Mouse (Mus musculus) forebrain, embryonic 15.5 days (tissue): ENCODE results near the gene Cyb561a3. TPM values are rescaled to one million over a fixed set of nuclear protein-coding genes. Genes with fewer than 3 reads are reported as not detected.

ENCODE experiments used
- ATAC-seq: fragments of 200-750 bp; cut with Nextera tagmentation; replicated peaks from 2 replicates; pipeline ENCODE4 v1.8.0; 2017; ENCODE audit warnings: mild to moderate bottlenecking, moderate TSS enrichment, moderate library complexity
- H3K27ac ChIP-seq: fragments of 300-500 bp; sonication (generic); replicated peaks from 2 replicates; pipeline ENCODE4 v1.5.1; 2015; ENCODE audit warnings: mild to moderate bottlenecking, inconsistent platforms
- H3K27me3 ChIP-seq: fragments of 300-500 bp; sonication (generic); 2 replicates; pipeline ENCODE4 v1.6.1; 2015; ENCODE audit warnings: inconsistent platforms
- H3K36me3 ChIP-seq: fragments of 300-500 bp; sonication (generic); 2 replicates; pipeline ENCODE4 v1.6.1; 2015; ENCODE audit warnings: mild to moderate bottlenecking, inconsistent platforms
- H3K4me1 ChIP-seq: fragments of 300-500 bp; sonication (generic); 2 replicates; pipeline ENCODE4 v1.6.1; 2015; ENCODE audit warnings: inconsistent platforms
- H3K4me2 ChIP-seq: fragments of 300-500 bp; sonication (generic); replicated peaks from 2 replicates; pipeline ENCODE4 v1.6.1; 2015; ENCODE audit warnings: mild to moderate bottlenecking, inconsistent platforms
- H3K4me3 ChIP-seq: fragments of 300-500 bp; sonication (generic); 2 replicates; pipeline ENCODE4 v1.5.1; 2015; ENCODE audit warnings: mild to moderate bottlenecking, inconsistent platforms
- H3K9ac ChIP-seq: fragments of 300-500 bp; sonication (generic); replicated peaks from 2 replicates; pipeline ENCODE4 v1.6.1; 2015; ENCODE audit warnings: mild to moderate bottlenecking, inconsistent platforms
- H3K9me3 ChIP-seq: fragments of 300-500 bp; sonication (generic); 2 replicates; pipeline ENCODE4 v1.6.1; 2016; ENCODE audit warnings: inconsistent platforms
- WGBS: fragments of 180-500 bp; shearing (Covaris S2); methylation state at CpG from one replicate; pipeline ENCODE4 v1.1.7; 2015; ENCODE audit warnings: mixed read lengths; 5-methylcytosine and 5-hydroxymethylcytosine counted together
- polyA plus RNA-seq: library from polyadenylated mRNA; unstranded; fragments of >200 nt; fragmentation: Nextera tagmentation; extraction: Ambion mirVana; gene quantifications from 2 replicates; pipeline ENCODE4 v1.2.1, GENCODE M21; 2015

Cyb561a3 gene
- polyA plus RNA-seq, 1 experiment from 2014 or later: 18.8 TPM

DNA sequence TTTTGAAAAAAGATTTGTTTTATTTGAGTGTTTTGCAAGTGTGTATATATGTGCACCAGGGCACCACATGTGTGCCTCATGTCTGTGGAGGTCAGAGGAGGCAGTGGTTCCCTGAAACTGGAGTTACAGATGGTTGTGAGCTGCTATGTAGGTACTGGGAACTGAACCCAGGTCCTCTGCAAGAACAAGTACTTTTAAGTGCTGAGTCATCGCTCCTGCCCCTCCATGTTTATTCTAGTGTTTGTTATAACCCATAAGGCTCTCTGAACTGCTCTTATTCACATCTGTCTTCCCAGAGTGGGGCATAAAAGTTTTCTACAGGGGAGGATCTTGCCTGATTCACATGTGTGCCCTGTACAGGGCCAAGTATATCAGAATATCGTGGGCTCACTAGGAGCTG, 22.7 kb downstream of the Cyb561a3 start:
- H3K9me3 ChIP-seq: no peaks in the 10 kb centered on the region
- WGBS: 90% methylated on average over 2 of the region's 2 CpGs

DNA sequence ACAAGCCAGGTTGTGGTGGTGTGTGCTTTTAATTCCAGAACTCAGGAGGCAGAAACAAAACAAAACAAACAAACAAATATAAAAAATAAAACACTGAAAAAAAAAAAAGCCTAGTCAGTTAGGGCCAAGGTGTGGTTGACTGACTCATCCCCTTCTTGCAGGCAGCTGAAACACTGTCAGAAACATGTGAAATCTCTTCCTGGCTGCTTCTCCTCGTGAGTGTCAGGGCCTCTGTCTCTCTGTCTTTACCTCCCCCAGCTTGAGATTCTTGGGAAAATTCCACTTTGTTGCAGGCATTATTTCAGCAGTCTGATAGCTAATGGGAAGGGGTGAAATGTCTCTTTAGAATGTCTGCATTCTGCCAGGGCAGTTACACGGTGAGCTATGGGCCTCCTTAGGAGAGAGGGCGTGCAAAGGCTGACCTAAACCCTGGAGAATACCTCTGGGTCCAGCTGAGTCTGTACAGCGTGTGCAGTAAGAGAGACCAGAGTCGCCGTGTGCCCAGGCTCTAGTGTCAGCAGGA, 25.3 kb downstream of the Cyb561a3 start:
- no peaks in the 10 kb centered on the region for H3K9me3 ChIP-seq
- H3K4me2 ChIP-seq: peak overlapping the region; percentile 71
- H3K36me3 ChIP-seq: no peaks in the 10 kb centered on the region
- peak overlapping the region; percentile 95 for H3K27ac ChIP-seq
- peak overlapping the region; percentile 38 for H3K4me3 ChIP-seq
- peak overlapping the region; percentile 73 for H3K9ac ChIP-seq
- H3K4me1 ChIP-seq: peaks cover 36% of the 10 kb centered on the region
- 2% methylated on average over 6 of the region's 6 CpGs for WGBS
- ATAC-seq: peak; percentile 20; the same call in 1 of the 2 replicates
- H3K27me3 ChIP-seq: no peaks in the 10 kb centered on the region

More for the DNA sequence above, 22.7 kb downstream of the Cyb561a3 start:
- H3K4me1 ChIP-seq: peaks cover 21% of the 10 kb centered on the region
- no peak overlapping the region for H3K4me2 ChIP-seq
- no peak overlapping the region for H3K27ac ChIP-seq
- no peaks in the 10 kb centered on the region for H3K27me3 ChIP-seq
- peaks cover 12% of the 10 kb centered on the region; the same call in 1 of the 2 replicates for H3K36me3 ChIP-seq
- no peak overlapping the region for H3K9ac ChIP-seq
- H3K4me3 ChIP-seq: no peak overlapping the region
- no peak for ATAC-seq

DNA sequence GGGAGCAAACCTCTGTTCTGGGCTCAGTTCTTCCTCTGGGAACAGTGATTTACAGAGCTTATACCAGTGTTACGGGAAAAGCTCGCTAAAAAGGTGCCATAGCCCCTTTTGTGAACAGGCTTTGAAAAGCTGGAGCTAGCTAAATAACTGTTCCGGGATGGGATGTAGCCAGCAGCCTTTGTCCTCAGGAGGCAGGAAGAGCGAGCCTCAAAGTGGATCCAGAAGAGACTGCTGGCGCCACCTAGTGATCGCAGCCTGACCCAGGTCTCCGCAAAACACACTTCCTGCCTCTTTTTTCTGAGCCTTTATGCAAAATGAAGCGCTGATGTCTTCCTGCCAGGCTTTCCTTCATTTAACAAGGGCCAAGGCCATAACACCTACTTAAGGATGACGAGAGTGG, 25.8 kb downstream of the Cyb561a3 start:
- H3K27ac ChIP-seq: peak overlapping the region; percentile 95
- ATAC-seq: peak; percentile 73
- peak overlapping the region; percentile 71 for H3K4me2 ChIP-seq
- H3K9me3 ChIP-seq: no peaks in the 10 kb centered on the region
- WGBS: under 1% methylated on average over 9 of the region's 9 CpGs
- peaks cover 36% of the 10 kb centered on the region for H3K4me1 ChIP-seq
- peak overlapping the region; percentile 73 for H3K9ac ChIP-seq
- peak overlapping the region; percentile 38 for H3K4me3 ChIP-seq
- no peaks in the 10 kb centered on the region for H3K27me3 ChIP-seq
- H3K36me3 ChIP-seq: peaks cover 2% of the 10 kb centered on the region; the same call in 1 of the 2 replicates

- Histone ChIP-seq H3K4me3 (no peak overlapping the region), H3K9ac (no peak overlapping the region), H3K36me3 (peaks cover 13% of the 10 kb centered on the region), H3K27me3 (no peaks in the 10 kb centered on the region), H3K4me1 (peaks cover 36% of the 10 kb centered on the region), H3K9me3 (no peaks in the 10 kb centered on the region), H3K27ac (peak overlapping the region; percentile 95), H3K4me2 (no peak overlapping the region)
- 87% methylated on average over 18 of the region's 18 CpGs for WGBS
- no peak for ATAC-seq
Observed at GRCm38 (mm10) chr19:10603660-10604523, 26.9 kb downstream of the Cyb561a3 start.

DNA sequence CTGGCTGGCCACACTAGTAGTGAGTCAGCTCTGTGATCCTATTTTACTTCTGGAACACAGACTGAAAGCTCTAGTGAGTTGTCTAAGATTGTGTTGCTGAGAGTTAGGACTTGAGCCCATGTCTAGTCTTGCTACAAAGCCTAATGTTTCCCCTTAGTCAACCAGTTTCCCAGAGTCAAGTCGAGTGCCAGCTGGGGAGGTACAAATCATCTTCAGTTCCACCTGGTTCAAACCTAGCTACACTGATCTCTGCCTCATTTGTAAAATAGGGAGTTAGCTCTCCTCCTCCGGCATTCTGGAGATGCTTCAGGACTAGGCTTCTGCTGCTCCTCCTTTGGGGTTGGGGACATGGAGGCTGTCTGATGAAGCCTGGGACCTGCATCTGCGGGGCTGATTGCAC, 27.6 kb downstream of the Cyb561a3 start:
- ATAC-seq: no peak

DNA sequence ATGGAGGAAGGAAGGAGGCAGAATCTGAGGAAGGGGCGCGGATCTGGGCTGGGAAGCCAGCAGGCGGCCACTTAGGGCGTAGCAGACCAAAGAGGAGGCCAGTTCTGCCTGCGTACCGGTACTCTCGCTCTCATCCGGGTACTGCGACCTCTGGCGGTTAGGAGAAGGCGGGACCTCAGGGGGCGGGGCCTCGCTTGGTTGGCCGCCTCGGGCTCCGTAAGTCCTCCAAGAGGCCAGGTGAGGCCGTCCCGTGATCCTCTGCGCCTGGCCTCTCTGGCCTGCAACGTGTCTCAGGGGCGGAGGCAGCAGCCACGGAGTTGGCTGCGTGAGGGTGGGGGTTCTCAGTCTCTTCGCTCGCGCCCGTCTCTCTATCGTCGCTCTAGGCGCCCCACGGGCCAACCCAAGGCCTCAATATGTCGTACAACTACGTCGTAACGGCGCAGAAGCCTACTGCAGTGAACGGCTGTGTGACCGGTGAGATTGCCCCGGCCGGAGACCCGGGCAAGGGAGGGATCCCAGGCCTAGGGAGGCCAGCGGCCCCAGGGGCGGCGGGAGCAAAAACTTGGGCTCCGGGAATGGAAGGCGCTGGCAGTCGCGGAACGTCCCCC, 28.4 kb downstream of the Cyb561a3 start, which contains the start of the genes Ddb1 and Tkfc:
Gene Ddb1, plus strand, starts transcription at position 35 of the 608 bp plus-strand sequence.
Gene Tkfc, minus strand, starts transcription at position 362 of the 608 bp plus-strand sequence.
- Histone ChIP-seq H3K4me3 (peak within 1 kb of the TSS; percentile 80), H3K9me3 (no peaks in the 10 kb centered on the region), H3K4me2 (peak within 1 kb of the TSS; percentile 76), H3K27ac (peak within 1 kb of the TSS; percentile 95), H3K4me1 (peaks cover 36% of the 10 kb centered on the region), H3K9ac (peak within 1 kb of the TSS; percentile 96), H3K27me3 (no peaks in the 10 kb centered on the region), H3K36me3 (peaks cover 27% of the 10 kb centered on the region)
- ATAC-seq: peak; percentile 96
- WGBS: under 1% methylated on average over 49 of the region's 49 CpGs

More for the DNA sequence above, 27.6 kb downstream of the Cyb561a3 start:
- peak overlapping the region; percentile 80 for H3K4me3 ChIP-seq
- peak overlapping the region; percentile 95 for H3K27ac ChIP-seq
- no peaks in the 10 kb centered on the region for H3K27me3 ChIP-seq
- H3K9me3 ChIP-seq: no peaks in the 10 kb centered on the region
- 49% methylated on average over 3 of the region's 3 CpGs for WGBS
- peak overlapping the region; percentile 96 for H3K9ac ChIP-seq
- H3K36me3 ChIP-seq: peaks cover 19% of the 10 kb centered on the region
- peak overlapping the region; percentile 76 for H3K4me2 ChIP-seq
- peaks cover 36% of the 10 kb centered on the region for H3K4me1 ChIP-seq

- Histone ChIP-seq H3K4me1 (peaks cover 36% of the 10 kb centered on the region), H3K27ac (peak overlapping the region; percentile 95), H3K4me3 (peak overlapping the region; percentile 80), H3K36me3 (peaks cover 34% of the 10 kb centered on the region), H3K4me2 (peak overlapping the region; percentile 76), H3K9me3 (no peaks in the 10 kb centered on the region), H3K9ac (peak overlapping the region; percentile 96), H3K27me3 (no peaks in the 10 kb centered on the region)
- 8% methylated on average over 20 of the region's 20 CpGs for WGBS
- ATAC-seq: no peak; the same call in 1 of the 2 replicates
Observed at GRCm38 (mm10) chr19:10605901-10606622, 29.1 kb downstream of the Cyb561a3 start.

DNA sequence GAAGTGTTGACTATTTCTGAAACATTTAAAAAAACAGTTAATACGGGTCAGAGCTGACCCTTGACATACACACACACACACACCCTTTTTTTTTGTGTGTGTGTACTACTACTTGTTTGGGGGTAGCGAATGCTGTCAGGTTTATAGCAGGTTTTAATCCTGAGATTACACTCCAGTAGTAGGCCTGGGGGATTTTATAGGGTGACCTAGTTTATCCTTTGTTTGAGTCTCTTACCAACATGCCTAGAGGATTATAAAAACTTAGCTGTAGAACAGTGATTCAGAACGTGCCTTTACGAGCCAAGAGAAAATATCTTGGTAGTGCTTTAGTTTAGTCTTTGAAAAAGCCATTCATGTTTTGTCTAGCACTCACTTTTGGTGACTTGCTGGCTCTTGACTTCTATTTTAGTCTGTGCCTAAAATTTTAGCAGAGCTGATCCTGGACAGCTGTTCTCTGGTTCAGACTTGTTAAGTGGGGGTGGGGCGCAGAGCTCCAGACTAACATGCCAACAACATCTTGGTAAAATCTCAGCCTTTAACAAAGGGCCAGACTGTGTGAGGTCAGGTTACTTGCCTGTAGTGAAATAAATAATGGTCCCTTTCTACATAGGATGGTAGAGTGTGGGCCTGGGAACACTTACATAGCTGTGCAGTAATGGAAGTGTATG, 31.7 kb downstream of the Cyb561a3 start:
- no peak overlapping the region for H3K4me2 ChIP-seq
- H3K27ac ChIP-seq: no peak overlapping the region
- H3K27me3 ChIP-seq: no peaks in the 10 kb centered on the region
- no peak overlapping the region for H3K4me3 ChIP-seq
- H3K36me3 ChIP-seq: peaks cover 60% of the 10 kb centered on the region
- H3K9ac ChIP-seq: no peak overlapping the region
- ATAC-seq: no peak
- WGBS: 88% methylated on average over 5 of the region's 5 CpGs
- peaks cover 22% of the 10 kb centered on the region for H3K4me1 ChIP-seq
- H3K9me3 ChIP-seq: no peaks in the 10 kb centered on the region

DNA sequence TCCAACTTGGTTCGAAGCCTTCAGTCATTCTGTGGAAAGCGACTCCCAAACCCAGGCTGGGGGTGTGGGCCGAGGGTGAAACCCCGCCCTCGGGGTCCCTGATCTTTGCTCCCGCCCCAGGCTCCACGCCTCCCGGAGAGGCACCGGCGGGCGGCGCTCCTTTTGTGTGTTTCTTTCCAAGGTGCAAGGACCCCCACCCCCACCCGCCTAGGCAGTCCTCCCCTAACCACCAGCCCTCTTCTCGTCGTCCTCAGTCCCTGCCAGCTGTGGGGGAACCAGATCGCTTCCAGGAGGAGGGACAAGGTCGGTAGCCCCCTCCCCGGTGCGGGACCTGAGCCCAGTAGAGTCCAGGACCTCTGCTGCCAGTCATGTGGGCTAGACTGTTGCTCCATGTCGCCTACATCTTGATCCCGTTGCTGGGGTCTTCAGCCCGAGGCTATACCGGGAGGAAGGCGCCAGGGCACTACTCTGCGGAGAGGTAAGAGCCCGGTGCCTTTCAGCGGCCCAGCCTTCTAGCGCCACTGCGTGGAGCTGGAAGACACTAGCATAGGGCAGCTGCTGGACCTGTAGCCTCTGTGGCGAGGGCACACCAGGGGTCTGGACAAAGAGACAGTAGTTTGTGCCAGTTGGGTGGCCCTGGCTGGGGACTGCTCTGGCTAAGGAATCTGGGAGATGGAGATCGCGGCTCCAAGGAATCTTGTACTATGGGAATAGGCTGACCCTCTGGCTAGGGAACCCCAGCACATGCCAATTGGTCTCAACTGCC, 57.3 kb downstream of the Cyb561a3 start, which contains the start of gene Vwce:
Gene Vwce, plus strand, starts transcription at position 108 of the 766 bp plus-strand sequence.
- peak within 1 kb of the TSS; percentile 98 for H3K4me2 ChIP-seq
- 2% methylated on average over 32 of the region's 32 CpGs for WGBS
- no peaks in the 10 kb centered on the region for H3K27me3 ChIP-seq
- peak within 1 kb of the TSS; percentile 47 for H3K4me3 ChIP-seq
- peaks cover 18% of the 10 kb centered on the region for H3K4me1 ChIP-seq
- H3K9me3 ChIP-seq: no peaks in the 10 kb centered on the region
- peaks cover 11% of the 10 kb centered on the region for H3K36me3 ChIP-seq
- no peak within 1 kb of the TSS; the same call in 1 of the 2 replicates for H3K27ac ChIP-seq
- peak within 1 kb of the TSS; percentile 55 for H3K9ac ChIP-seq
- peak; percentile 83 for ATAC-seq

- peak overlapping the region; percentile 55 for H3K9ac ChIP-seq
- H3K9me3 ChIP-seq: no peaks in the 10 kb centered on the region
- H3K36me3 ChIP-seq: peaks cover 5% of the 10 kb centered on the region; the same call in 1 of the 2 replicates
- no peak overlapping the region; the same call in 1 of the 2 replicates for H3K27ac ChIP-seq
- no peaks in the 10 kb centered on the region for H3K27me3 ChIP-seq
- peaks cover 18% of the 10 kb centered on the region for H3K4me1 ChIP-seq
- H3K4me3 ChIP-seq: peak overlapping the region; percentile 47
- ATAC-seq: peak; percentile 88
- H3K4me2 ChIP-seq: peak overlapping the region; percentile 98
- 3% methylated on average over 21 of the region's 21 CpGs for WGBS
Observed at GRCm38 (mm10) chr19:10634872-10635318, 57.9 kb downstream of the Cyb561a3 start.
